Mouse (Mus musculus) limb, embryonic 14.5 days (tissue): ENCODE results near the gene Mei1. TPM values are rescaled to one million over a fixed set of nuclear protein-coding genes. Genes with fewer than 3 reads are reported as not detected.

ENCODE experiments used
- ATAC-seq: fragments of 200-750 bp; cut with Nextera tagmentation; 2 replicates; pipeline ENCODE4 v1.8.0; 2017; ENCODE audit warnings: low read depth, moderate number of reproducible peaks, moderate TSS enrichment; ENCODE audit not compliant: low FRiP score
- DNase-seq: peaks from one replicate; pipeline ENCODE4 v3.0.0-alpha.2; 2015; ENCODE audit warnings: low spot score
- H3K27ac ChIP-seq: fragments of 300-500 bp; sonication (generic); replicated peaks from 2 replicates; pipeline ENCODE4 v1.5.1; 2014; ENCODE audit warnings: low read depth, mild to moderate bottlenecking, low read length, moderate library complexity, mixed read lengths
- H3K27me3 ChIP-seq: fragments of 300-500 bp; sonication (generic); 2 replicates; pipeline ENCODE4 v1.6.1; 2014; ENCODE audit warnings: low read length, mixed read lengths; ENCODE audit not compliant: control insufficient read depth, insufficient read depth
- H3K36me3 ChIP-seq: fragments of 300-500 bp; sonication (generic); 2 replicates; pipeline ENCODE4 v1.6.1; 2014; ENCODE audit warnings: mild to moderate bottlenecking, low read length, moderate library complexity, mixed read lengths; ENCODE audit not compliant: control insufficient read depth, insufficient read depth
- H3K4me1 ChIP-seq: fragments of 300-500 bp; sonication (generic); 2 replicates; pipeline ENCODE4 v1.6.1; 2014; ENCODE audit warnings: antibody characterized with exemption, low read length, mixed read lengths; ENCODE audit not compliant: control insufficient read depth, insufficient read depth
- H3K4me2 ChIP-seq: fragments of 300-500 bp; sonication (generic); replicated peaks from 2 replicates; pipeline ENCODE4 v1.6.1; 2014; ENCODE audit warnings: low read depth, mild to moderate bottlenecking, low read length, moderate library complexity; ENCODE audit not compliant: severe bottlenecking
- H3K4me3 ChIP-seq: fragments of 300-500 bp; sonication (generic); replicated peaks from 2 replicates; pipeline ENCODE4 v1.5.1; 2014; ENCODE audit warnings: low read length
- H3K9ac ChIP-seq: fragments of 300-500 bp; sonication (generic); 2 replicates; pipeline ENCODE4 v1.6.1; 2014; ENCODE audit warnings: mild to moderate bottlenecking, low read depth, low read length, moderate library complexity; ENCODE audit not compliant: severe bottlenecking
- H3K9me3 ChIP-seq: fragments of 300-500 bp; sonication (generic); 2 replicates; pipeline ENCODE4 v1.6.1; 2016; ENCODE audit warnings: low read length; ENCODE audit not compliant: control insufficient read depth
- POLR2A ChIP-seq: fragments of 200-500 bp; IDR thresholded peaks from 2 replicates; pipeline ENCODE4 v1.8.0; 2012; ENCODE audit warnings: inconsistent platforms, mild to moderate bottlenecking, moderate library complexity, borderline replicate concordance; ENCODE audit not compliant: insufficient read depth, insufficient read length; ENCODE audit errors: extremely low read depth
- WGBS: fragments of 180-500 bp; shearing (Covaris S2); extraction: QIAGEN DNeasy Blood & Tissue Kit; methylation state at CpG from one replicate; pipeline ENCODE4 v1.1.7; 2014; 5-methylcytosine and 5-hydroxymethylcytosine counted together
- polyA plus RNA-seq, 2 experiments: library from polyadenylated mRNA; depleted of rRNA in 1 of 2; stranded (reverse) in 1 of 2; unstranded in 1 of 2; fragments of >200 nt; fragmentation: Nextera tagmentation in 1 of 2; extraction: Ambion mirVana in 1 of 2; gene quantifications; 2 replicates each; pipeline versions ENCODE4 v1.2.1 to v1.2.3; 2012 to 2014

Mei1 gene
- polyA plus RNA-seq, 2 experiments = 0.12 to 0.16 TPM

- Histone ChIP-seq H3K27ac (no peak overlapping the region), H3K27me3 (no peaks in the 10 kb centered on the region), H3K9me3 (no peaks in the 10 kb centered on the region), H3K4me1 (peaks cover 33% of the 10 kb centered on the region), H3K4me2 (no peak overlapping the region; the same call in 1 of the 2 replicates), H3K4me3 (no peak overlapping the region), H3K36me3 (no peaks in the 10 kb centered on the region; the same call in 1 of the 2 replicates), H3K9ac (no peak overlapping the region)
- DNase-seq (no peak), ATAC-seq (no peak)
- 68% methylated on average over 11 of the region's 11 CpGs for WGBS
- no peak for TF ChIP-seq POLR2A
Observed at GRCm38 (mm10) chr15:82160731-82161640, 91.2 kb downstream of the Mei1 start.

- ATAC-seq (no peak), DNase-seq (no peak)
- 70% methylated on average over 12 of the region's 12 CpGs for WGBS
- H3K4me1 ChIP-seq = peaks cover 44% of the 10 kb centered on the region
- no peak overlapping the region for H3K4me3 ChIP-seq
- no peak for TF ChIP-seq POLR2A
- no peaks in the 10 kb centered on the region for H3K9me3 ChIP-seq
- no peak overlapping the region for H3K4me2 ChIP-seq
- no peaks in the 10 kb centered on the region; the same call in 1 of the 2 replicates for H3K36me3 ChIP-seq
- H3K27ac ChIP-seq = no peak overlapping the region
- no peaks in the 10 kb centered on the region for H3K27me3 ChIP-seq
- no peak overlapping the region for H3K9ac ChIP-seq
Observed at GRCm38 (mm10) chr15:82161965-82162600, 92.3 kb downstream of the Mei1 start.

GRCm38 (mm10) chr15:82163356-82164060, 93.7 kb downstream of the Mei1 start:
- no peak for TF ChIP-seq POLR2A
- DNase-seq = no peak
- ATAC-seq = no peak
- Histone ChIP-seq H3K27me3 (no peaks in the 10 kb centered on the region), H3K4me1 (peaks cover 34% of the 10 kb centered on the region), H3K9me3 (no peaks in the 10 kb centered on the region), H3K4me3 (no peak overlapping the region), H3K4me2 (no peak overlapping the region), H3K27ac (no peak overlapping the region), H3K9ac (no peak overlapping the region), H3K36me3 (no peaks in the 10 kb centered on the region; the same call in 1 of the 2 replicates)
- 81% methylated on average over 10 of the region's 10 CpGs for WGBS

- H3K36me3 ChIP-seq = no peaks in the 10 kb centered on the region
- no peak overlapping the region for H3K4me3 ChIP-seq
- peaks cover 33% of the 10 kb centered on the region for H3K4me1 ChIP-seq
- WGBS = 55% methylated on average over 4 of the region's 4 CpGs
- DNase-seq = no peak
- H3K27me3 ChIP-seq = no peaks in the 10 kb centered on the region
- no peak for TF ChIP-seq POLR2A
- no peak overlapping the region for H3K27ac ChIP-seq
- ATAC-seq = no peak
- H3K4me2 ChIP-seq = no peak overlapping the region
- no peak overlapping the region for H3K9ac ChIP-seq
- H3K9me3 ChIP-seq = no peaks in the 10 kb centered on the region
Observed at GRCm38 (mm10) chr15:82164061-82164399, 94.2 kb downstream of the Mei1 start.

- ATAC-seq (no peak), DNase-seq (no peak)
- Histone ChIP-seq H3K4me1 (peaks cover 31% of the 10 kb centered on the region), H3K27ac (no peak overlapping the region), H3K4me2 (no peak overlapping the region), H3K27me3 (no peaks in the 10 kb centered on the region), H3K9ac (no peak overlapping the region), H3K9me3 (no peaks in the 10 kb centered on the region), H3K4me3 (no peak overlapping the region), H3K36me3 (no peaks in the 10 kb centered on the region)
- 70% methylated on average over 7 of the region's 7 CpGs for WGBS
- TF ChIP-seq POLR2A = no peak
Observed at GRCm38 (mm10) chr15:82164496-82164895, 94.7 kb downstream of the Mei1 start.
